Mouse (Mus musculus) yolk sac, embryonic 10.5 days (tissue): Measurements from ENCODE around the gene Pla2g4d.
"Not testable (repeated sequence)": the region's sequence is repeated elsewhere in the genome, so short reads cannot be mapped to it uniquely, and the experiment has no call there.

Source experiments
- DNase-seq: peaks from one replicate; pipeline ENCODE4 v3.0.0-alpha.2; 2017; ENCODE audit warnings: low spot score

The Pla2g4d gene

DNA sequence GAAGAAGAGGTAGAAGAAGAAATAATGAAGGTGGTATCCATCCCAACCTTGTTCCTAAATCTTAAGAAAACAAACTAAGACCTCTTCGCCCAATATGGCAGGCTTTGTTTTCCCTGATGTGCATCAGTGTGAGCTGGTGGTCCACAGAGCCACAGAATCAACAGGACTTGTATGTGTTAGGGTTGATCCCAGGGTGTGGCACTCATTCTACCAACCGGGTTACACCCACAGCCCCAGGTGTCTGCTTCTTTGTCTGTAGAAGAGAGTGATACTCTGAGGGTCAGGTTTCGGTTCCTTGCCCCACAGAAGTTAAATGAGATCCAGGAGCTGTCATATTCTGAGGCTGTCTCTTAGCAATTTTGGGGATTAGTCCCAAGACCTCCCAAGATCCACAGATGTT lies 27.7 kb downstream of the Pla2g4d start:
- DNase-seq, result no peak

DNA sequence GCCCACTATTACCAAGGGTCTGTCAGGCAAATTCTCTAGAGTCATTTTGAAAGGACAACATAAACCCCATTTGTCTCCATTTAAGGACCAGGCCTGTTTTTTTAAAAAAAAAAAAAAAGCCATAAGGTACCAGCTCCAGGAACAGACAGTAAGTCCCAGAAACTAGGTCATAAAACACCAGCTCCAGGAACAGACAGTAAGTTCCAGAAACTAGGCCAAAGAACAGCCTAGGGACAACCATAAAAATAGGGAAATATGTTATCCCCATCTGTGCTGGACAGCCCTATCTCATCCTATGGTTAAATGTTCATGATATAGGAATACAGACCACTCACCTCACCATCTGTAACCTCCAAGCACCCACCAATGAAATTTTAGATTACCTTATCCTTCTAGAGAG lies 32.7 kb downstream of the Pla2g4d start:
- no peak for DNase-seq

DNA sequence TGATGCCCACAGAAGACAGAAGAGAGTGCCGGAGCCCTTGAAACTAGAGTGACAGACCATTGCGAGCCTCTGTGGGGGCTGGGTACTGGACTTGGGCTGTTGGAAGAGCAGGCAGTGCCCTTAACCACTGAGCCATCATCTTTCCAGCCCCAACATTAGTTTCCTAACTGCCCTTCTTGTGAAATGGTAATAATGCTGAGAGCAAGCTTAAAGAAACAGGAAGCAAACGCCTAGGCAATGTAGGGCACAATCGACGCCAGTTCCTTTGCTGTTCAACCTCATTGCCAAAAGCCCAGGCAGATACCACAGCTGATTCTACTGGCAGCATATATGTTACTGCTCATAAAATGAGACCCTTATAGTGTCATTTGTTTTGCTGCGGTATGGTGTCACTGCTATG lies 36.4 kb downstream of the Pla2g4d start:
- no peak for DNase-seq

DNA sequence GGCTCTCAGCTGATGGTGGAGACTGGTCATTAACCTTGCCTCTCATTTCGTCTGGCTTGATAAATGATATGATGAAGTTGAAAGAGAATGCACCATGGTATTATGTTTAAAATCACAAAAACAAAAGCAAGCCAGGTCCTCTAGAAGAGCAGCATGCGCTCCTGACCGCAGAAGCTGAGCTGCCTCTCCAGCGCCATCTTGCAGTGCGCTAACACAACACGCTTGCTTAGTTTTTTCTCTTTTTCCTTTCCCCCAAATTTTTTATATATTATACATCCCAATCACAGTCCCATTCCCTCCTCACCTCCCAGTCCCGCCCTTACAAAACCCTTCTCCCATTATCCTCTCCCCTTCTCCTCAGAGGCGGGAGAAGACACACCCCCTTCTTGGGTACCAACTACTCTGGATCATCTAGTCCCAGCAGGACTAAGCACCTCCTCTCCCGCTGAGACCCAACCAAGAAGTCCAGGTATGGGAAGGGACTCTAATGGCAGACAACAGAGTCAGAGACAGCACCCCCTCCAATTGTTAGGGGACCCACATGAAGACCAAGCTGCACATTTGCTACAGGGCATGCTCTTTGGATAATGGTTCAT lies 43.5 kb downstream of the Pla2g4d start:
- no peak for DNase-seq

DNA sequence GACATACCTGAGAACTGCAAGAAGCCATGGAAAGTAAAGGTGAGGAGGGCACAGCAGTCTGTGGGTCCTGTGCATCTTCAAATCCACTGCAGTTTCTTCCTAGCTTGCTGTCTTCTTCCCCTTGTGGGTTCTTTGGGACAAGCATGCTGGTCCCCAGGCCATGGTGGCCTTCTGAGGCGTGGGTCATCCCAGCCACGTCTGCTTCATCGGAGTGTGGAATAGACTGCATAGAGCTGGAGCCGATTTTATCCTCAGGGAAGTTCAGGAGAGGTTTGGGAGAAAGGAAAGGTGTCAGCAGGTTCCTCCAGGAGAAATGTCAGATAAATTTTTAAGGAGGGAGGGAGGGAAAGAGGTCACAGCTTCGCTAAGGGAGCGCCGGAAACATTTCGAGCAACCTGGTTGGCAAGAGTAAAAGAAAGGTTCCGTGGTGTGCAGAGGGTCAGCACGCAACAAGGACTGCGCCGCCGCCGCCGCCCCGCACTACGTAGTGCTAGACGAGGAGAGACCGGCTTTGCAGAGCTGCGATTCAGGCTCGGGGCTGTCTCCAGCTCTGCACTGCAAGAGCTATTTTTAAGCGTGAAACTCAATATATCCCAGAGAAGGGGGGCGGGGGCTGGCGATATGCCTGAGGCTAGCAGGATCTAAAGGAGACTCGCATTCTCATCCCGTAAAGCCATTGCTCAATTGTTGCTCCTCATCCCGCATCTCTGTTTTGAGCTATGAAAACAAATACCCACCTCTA lies 44.1 kb downstream of the Pla2g4d start, which contains the start of gene Pla2g4e:
Gene Pla2g4e, minus strand, starts transcription at position 657 of the 742 bp plus-strand sequence.
- DNase-seq, result no peak

DNA sequence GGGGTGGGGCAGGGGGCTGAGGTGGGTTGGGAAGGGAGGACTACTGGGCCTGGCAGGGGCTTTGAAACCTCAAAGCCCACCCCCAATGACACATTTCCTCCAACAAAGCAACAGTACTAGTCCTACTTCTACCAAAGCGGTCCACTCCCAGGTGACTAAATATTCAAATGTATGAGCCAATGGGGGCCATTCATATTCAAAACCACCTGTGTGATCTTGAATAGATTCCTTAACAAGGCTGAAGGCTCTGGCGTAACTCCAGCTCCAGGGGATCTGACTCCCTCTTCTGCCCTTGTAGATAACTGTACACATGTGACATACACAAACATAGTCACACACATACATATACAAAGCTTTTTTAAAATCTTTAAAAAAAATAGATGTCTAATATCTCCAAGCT lies 45.0 kb downstream of the Pla2g4d start:
- DNase-seq, result no peak

DNA sequence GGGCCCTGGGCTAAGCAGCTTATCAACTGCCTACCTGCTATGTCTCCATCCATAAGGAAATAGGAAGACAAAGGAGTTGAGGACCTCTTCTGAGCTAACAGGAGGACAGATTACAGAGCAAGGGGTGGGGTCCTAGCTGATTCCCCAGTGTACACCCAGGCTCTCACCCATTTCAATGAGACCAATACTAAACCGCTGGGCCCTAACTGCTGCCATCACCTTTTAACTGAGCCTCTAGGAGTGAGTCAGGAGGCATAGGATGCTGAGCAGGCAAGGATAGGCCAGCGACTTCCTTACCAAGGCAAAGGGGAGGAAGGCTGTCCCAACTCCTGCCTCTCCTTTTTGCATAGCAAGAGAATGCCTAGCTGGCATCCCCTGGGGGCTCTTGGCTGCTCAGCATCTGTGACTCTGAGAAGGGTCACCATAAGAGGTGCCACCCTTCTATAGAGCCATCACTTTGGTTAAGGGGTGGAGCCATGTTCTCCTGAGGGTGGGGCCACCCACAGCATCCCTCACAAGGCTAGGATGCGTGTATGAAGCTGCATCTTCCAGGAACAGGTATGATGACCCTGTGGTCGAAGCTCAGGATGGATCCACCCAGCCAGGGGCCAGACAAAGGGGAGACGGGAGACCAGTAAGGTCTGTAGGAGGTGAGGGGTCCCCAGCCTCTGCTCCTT lies 46.1 kb downstream of the Pla2g4d start:
- DNase-seq, result no peak

DNA sequence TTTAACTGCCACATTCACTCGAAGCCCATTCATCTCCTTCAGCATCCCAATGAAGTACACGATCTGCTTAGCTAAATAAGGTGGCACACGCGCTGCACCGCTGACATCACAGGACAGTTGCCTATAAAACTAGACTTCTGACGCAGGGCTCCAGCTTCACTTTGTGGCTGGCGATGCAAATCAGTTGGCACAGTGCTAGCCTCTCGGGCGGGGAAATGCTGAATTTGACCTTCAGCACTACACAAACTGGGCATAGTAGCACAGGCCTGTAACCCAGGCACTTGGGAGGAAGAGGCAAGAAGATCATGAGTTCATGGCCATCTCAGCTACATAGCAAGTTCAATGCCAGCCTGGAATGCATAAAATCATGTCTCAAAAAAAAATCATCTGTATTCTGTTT lies 50.3 kb downstream of the Pla2g4d start:
- not testable (repeated sequence) for DNase-seq

DNA sequence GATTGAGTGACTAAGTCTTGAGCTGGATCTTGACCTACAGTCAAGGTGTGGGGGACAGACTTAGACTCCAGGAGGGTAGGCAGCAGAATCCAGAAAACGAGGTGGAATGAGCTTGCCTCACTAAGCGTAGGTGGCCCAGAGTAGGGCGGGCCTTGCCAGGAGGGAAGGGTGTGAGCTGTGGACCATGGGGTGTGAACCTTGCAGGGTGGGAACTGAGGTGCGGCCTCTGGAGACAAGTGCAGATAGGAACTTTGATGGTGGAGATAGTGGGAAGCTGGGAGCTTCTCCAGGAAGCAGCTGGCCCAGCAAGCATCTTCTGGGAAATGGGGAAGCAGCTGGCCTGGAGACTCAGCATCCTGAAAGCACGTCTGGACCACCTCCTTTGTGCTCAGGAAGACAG lies 51.2 kb downstream of the Pla2g4d start:
- no peak for DNase-seq

DNA sequence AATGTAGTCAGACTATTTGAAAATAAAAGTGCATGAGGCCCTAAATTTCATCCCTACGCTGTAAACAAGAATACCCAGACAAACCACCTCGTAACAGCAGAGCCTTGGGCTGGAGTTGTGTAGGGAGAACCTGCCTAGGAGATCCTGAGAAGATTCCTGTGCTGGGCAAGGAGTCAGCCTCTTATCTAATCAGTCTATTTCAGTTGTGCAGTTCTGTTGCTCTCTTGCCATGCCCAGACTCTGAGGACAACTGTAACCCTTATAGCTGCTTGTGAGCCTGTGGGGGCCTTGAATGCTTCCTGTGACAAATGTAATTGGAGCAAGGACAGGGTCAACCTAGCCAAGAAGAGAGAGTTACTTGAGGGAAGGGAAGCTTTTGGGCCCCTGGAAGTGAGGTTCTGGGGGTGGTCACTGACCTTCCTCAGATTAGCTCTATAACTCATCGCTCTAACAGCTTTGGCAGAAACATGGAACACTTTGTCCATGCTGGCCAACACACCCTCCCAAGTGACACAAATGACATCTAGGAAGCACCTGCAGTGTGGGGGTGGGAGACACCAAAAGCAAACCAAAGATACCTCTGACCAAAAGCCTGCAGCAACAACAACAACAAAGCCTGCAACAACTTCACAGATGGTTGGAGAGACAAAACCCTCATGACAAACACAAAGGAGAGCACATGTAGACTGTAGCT lies 52.9 kb downstream of the Pla2g4d start:
- no peak for DNase-seq

DNA sequence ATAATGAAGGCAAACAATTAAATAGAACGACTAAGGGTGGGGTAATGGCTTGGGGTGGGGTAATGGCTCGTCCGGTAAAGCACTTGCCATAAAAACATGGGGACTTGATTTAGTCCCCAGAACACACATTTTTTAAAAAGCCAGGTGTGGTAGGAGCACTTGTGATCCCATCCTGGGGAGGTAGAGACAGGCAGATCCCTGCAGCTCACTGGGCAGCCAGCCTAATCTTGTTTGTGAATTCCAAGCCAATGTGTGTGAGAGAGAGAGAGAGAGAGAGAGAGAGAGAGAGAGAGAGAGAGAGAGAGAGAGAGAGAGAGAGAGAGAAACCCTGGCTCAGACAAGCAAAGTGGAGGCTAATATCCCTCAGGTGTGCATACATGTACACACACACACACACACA lies 53.6 kb downstream of the Pla2g4d start:
- DNase-seq, result no peak

DNA sequence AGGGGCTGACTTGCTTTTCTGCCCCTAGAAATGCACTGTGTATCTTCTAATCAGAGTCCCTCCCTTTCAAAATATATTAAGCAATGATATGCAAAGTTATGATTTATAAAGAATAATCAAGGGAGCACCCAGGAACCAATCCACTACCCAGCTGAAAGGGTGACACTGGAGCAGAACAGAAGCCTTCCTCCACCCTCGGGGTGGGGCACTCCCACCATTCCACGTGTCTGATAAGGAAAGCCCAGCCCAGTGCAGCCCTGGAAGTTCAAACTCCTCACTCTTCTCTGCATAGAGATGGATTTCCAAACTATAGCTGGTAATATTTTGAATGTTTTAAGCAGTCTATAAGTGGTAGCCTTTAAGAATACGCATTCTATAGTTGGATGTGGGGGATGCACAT lies 57.4 kb downstream of the Pla2g4d start:
- no peak for DNase-seq
